Mouse (Mus musculus) splenic B cell, adult 2 months (primary cell): ENCODE measurements around the gene Abat.

Experiments
- DNase-seq: peaks from one replicate; pipeline ENCODE4 v3.0.0-alpha.2; 2011; ENCODE audit warnings: low read depth, low spot score
- H3K27me3 ChIP-seq: 2 replicates; pipeline ENCODE4 v1.6.1; 2012; ENCODE audit warnings: mild to moderate bottlenecking, low read length, moderate library complexity, mixed read lengths; ENCODE audit not compliant: control insufficient read depth, poor library complexity, insufficient read depth, severe bottlenecking
- H3K36me3 ChIP-seq: 2 replicates; pipeline ENCODE4 v1.6.1; 2012; ENCODE audit warnings: mild to moderate bottlenecking, low read length, moderate library complexity, mixed read lengths; ENCODE audit not compliant: control insufficient read depth, poor library complexity, insufficient read depth, severe bottlenecking

Abat gene

GRCm38 (mm10) chr16:8656256-8656655, 143.0 kb downstream of the Abat start:
- Histone ChIP-seq H3K36me3 (peaks cover 7% of the 10 kb centered on the region), H3K27me3 (no peaks in the 10 kb centered on the region)
- DNase-seq, result no peak

GRCm38 (mm10) chr16:8658349-8658748, 145.1 kb downstream of the Abat start:
- peaks cover 7% of the 10 kb centered on the region for H3K36me3 ChIP-seq
- DNase-seq, result no peak

GRCm38 (mm10) chr16:8658764-8659163, 145.5 kb downstream of the Abat start:
- Histone ChIP-seq H3K36me3 (peaks cover 7% of the 10 kb centered on the region), H3K27me3 (no peaks in the 10 kb centered on the region)
- no peak for DNase-seq

More at GRCm38 (mm10) chr16:8658349-8658748, 145.1 kb downstream of the Abat start:
- H3K27me3 ChIP-seq, result no peaks in the 10 kb centered on the region

DNA sequence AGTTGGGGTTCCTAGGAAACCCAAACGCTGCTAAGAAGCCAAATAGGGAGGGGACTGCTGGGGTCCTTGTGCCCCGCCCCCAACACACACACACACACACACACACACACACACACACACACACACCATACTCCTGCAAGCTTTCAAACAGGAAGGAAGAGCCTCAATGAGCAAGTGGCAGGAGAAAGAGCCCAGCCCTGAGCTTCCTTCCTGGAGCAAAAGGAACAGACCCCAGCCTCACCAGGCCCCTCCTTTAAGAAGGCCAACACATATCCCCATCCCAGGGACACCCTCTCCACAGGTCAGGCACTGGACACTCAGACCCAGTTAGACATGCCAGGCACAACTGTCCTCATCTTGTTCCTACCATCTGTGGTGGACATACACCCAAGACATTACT, 149.8 kb downstream of the Abat start:
- DNase-seq, result no peak
- H3K36me3 ChIP-seq, result peaks cover 7% of the 10 kb centered on the region

GRCm38 (mm10) chr16:8663606-8664539, 150.6 kb downstream of the Abat start:
- DNase-seq, result no peak
- Histone ChIP-seq H3K27me3 (no peaks in the 10 kb centered on the region), H3K36me3 (peaks cover 5% of the 10 kb centered on the region)

More for the DNA sequence above, 149.8 kb downstream of the Abat start:
- no peaks in the 10 kb centered on the region for H3K27me3 ChIP-seq

DNA sequence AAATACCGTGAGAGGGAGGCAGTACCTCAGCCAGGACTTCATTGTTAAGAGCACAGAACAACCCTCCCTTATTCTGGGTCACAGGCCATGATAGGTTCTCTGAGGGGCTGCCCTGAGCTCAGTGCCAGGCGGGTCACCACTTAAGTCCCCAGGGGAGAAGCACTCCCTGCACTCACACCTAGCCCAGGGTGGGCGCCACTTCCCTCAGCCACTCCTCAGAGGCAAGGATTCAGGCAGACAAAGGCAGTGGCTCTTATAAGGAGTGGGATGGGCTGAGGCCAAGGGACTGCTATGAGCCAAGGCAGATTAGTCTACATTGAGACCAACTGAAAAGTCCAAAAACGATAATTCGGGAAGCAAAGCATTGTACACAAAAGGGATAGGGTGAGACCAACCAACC, 152.1 kb downstream of the Abat start:
- Histone ChIP-seq H3K27me3 (no peaks in the 10 kb centered on the region), H3K36me3 (no peaks in the 10 kb centered on the region)
- no peak for DNase-seq

DNA sequence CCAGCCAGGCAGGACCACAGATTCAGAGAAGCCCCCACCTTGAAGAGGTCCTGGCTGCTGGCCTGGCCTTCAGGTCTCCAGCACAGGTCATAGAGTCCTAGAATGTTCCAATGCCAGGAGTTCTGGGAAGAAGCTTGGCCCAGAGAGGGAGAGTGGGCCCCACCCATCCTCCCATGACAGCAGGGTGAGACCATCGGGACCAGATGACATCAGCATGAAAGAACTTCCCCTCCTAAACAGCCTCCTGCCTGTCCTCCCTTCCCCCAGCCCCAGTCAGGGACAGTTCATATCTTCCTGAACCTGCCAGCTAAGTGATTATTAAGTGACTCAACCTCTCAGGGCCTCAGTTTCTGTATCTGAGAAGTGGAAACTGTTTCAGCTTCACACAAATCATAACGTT, 153.2 kb downstream of the Abat start:
- DNase-seq, result no peak

DNA sequence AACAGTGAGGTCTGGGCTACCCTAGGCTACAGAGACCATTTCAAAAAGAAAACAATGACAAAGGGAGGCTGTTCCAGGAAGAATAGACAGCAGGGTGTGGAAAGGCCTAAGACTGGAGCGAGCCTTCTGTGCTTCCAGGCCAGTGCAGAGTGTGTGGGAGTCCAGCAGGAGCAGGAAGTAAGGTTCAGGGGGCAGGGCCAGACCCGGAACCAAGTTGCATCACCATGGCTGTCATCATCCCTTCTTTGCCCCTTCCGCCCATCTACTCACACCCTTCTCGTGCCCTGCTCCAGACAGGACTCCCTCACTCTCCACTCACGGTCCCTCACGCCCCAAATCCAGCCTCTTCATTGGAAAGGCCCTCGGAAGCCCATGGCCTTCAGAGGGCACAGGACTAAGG, 154.0 kb downstream of the Abat start:
- DNase-seq, result no peak
- no peaks in the 10 kb centered on the region for H3K36me3 ChIP-seq

More for the DNA sequence above, 153.2 kb downstream of the Abat start:
- H3K36me3 ChIP-seq, result no peaks in the 10 kb centered on the region
- no peaks in the 10 kb centered on the region for H3K27me3 ChIP-seq

DNA sequence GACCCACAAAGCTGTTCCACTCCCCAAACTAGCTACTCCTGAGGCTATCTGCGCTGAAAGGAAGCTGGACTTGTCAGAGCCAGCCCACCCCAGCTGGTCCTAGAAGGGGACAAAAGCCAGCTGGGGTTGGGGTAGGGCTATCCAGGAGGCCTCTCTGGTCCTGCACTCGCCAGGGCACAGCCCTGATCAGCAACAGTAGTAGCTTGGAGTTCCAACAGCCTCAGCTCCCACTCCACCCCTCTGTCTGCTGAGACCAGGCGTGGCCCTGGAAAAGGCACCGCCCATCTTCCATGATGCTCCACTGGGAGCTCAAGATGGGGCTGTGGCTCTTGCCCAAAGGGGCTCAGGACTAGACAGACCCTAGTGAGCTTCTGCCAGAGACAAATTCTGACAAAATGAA, 154.6 kb downstream of the Abat start:
- Histone ChIP-seq H3K27me3 (no peaks in the 10 kb centered on the region), H3K36me3 (no peaks in the 10 kb centered on the region)
- DNase-seq, result no peak

More for the DNA sequence above, 154.0 kb downstream of the Abat start:
- H3K27me3 ChIP-seq, result no peaks in the 10 kb centered on the region

DNA sequence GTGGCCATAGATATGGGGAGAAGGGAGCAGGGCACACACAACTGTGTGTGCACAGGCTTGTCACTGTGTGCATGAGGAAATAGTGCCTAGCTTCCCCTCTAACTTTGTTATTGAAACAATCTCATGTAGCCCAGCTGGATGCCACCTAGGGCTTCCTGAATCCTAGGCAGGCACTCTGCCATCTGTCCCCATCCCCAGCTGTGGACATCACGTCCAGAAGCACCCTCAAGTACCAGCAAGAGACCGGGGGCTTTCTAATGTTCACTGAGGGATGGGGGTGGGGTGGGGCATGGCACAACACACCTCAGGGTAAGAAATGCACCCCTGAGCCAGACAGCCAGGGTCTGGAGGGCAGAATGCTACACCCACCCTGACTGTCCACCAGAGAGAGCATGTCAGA, 155.2 kb downstream of the Abat start:
- Histone ChIP-seq H3K36me3 (no peaks in the 10 kb centered on the region), H3K27me3 (no peaks in the 10 kb centered on the region)
- DNase-seq, result no peak

GRCm38 (mm10) chr16:8669432-8669831, 156.2 kb downstream of the Abat start:
- Histone ChIP-seq H3K36me3 (no peaks in the 10 kb centered on the region), H3K27me3 (no peaks in the 10 kb centered on the region)
- DNase-seq, result no peak

- DNase-seq, result no peak
- H3K27me3 ChIP-seq, result no peaks in the 10 kb centered on the region
Measured at GRCm38 (mm10) chr16:8670041-8671035, 157.1 kb downstream of the Abat start.

More at GRCm38 (mm10) chr16:8670041-8671035, 157.1 kb downstream of the Abat start:
- H3K36me3 ChIP-seq, result no peaks in the 10 kb centered on the region
